Mouse (Mus musculus): ENCODE measurements around the gene Gsk3a. TPM values are rescaled to one million over a fixed set of nuclear protein-coding genes. Genes with fewer than 3 reads are reported as not detected.

Gsk3a gene
- total RNA-seq, 1 experiment, result 38.2 TPM

DNA sequence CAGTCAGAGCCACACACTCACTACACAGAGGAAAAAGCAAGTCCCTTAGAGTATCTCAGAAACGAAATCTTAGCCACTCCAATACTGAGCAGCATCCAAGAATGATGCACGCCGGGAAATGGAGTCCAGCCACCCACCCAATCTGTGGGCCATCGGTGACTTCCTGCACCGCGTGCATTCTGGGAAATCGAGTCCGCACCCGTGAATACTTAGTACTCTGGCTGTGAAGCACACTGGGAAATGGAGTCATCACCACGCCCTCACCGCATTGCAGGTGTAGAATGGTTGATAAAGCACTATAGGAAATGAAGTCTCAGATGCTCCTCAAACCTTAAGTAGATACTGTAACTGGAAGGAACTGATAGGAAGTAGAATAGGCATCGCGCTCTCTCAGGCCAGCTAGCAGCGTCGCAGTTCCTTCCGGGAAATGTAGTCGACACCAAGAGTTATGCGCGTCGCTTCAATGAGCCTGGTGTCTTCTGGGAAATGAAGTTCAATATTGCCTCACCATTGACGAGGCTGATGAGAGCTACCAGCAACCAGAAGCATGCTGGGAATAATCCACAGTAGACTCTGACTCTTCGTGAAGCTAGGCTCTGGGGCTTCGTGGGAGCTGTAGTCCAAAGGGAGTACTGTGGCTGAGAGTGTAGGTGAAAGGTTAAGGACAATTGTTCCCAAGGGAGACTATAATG is 510 bp upstream of the Gsk3a start:
- H3K4me1 ChIP-seq (ENCODE audit: control insufficient read depth in 2 of 2, insufficient read depth in 2 of 2, low read length in 2 of 2, poor library complexity in 1 of 2), result peaks cover 4 to 7% of the 10 kb centered on the region in 2 experiments; a peak in 3 of 4 replicates
- TF ChIP-seq HCFC1 (IDR thresholded peaks at IDR 0.05; ENCODE audit: borderline replicate concordance, insufficient read depth, low read length), result peak; percentile 90
- TF ChIP-seq CHD2 (IDR thresholded peaks at IDR 0.05; ENCODE audit: low read depth, low read length), result 0 out of 2 replicates have a peak, but pooled peaks have one; percentile 21
- TF ChIP-seq MAFK (IDR thresholded peaks at IDR 0.05; ENCODE audit: insufficient read depth, low read depth, low read length), result no peak
- no peak for TF ChIP-seq ZNF384 (IDR thresholded peaks at IDR 0.05; ENCODE audit: low read depth, low read length)
- TF ChIP-seq ZC3H11A (IDR thresholded peaks at IDR 0.05; ENCODE audit: borderline replicate concordance, low read depth, low read length), result no peak
- peak; percentile 92 for DNase-seq (ENCODE audit: low read depth, low spot score)
- H3K9ac ChIP-seq (ENCODE audit: insufficient read depth, low read depth, low read length, poor library complexity, severe bottlenecking), result peak overlapping the region; percentile 45; the same call in 1 of the 2 replicates
- in situ Hi-C loops (cut with MboI; ENCODE audit: low sequenced_read_pairs in 2 of 2, unreplicated experiment in 2 of 2), result no loop called here
- H3K9me3 ChIP-seq (ENCODE audit: control insufficient read depth, insufficient read depth, low read depth, low read length), result no peaks in the 10 kb centered on the region
- H3K36me3 ChIP-seq (ENCODE audit: control insufficient read depth, insufficient read depth, low read length, poor library complexity, severe bottlenecking), result peaks cover 26% of the 10 kb centered on the region
- H3K4me3 ChIP-seq (ENCODE audit: insufficient read depth in 1 of 2, low read depth in 1 of 2, low read length in 2 of 2, poor library complexity in 1 of 2, severe bottlenecking in 1 of 2), result peak overlapping the region; percentile 83 to 99
- H3K27ac ChIP-seq (ENCODE audit: insufficient read depth, low read depth, low read length, poor library complexity, severe bottlenecking), result no peak overlapping the region; the same call in 1 of the 2 replicates

DNA sequence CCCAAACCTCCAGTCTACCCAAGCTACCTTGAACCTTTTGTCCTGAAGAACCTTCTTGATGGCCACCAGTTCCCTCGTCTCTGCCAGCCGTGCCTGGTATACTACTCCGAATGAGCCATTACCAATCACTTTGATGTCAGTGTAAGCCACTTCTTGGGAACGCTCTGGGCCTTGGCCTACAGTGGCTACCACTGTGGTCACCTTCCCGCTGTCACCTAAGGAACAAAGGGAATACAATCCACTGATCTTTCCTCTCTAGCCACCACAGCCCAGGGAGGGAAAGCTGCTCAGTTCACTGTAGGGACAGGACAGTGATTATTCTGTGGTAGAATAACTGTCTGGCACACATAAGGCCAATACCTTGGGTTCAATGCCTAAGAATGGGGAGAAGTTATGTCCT is 2.1 kb downstream of the Gsk3a start:
- Histone ChIP-seq H3K36me3 (ENCODE audit: control insufficient read depth, insufficient read depth, low read length, poor library complexity, severe bottlenecking) (peaks cover 39% of the 10 kb centered on the region), H3K4me3 (ENCODE audit: insufficient read depth in 1 of 2, low read depth in 1 of 2, low read length in 2 of 2, poor library complexity in 1 of 2, severe bottlenecking in 1 of 2) (no peak overlapping the region), H3K9me3 (ENCODE audit: control insufficient read depth, insufficient read depth, low read depth, low read length) (no peaks in the 10 kb centered on the region), H3K9ac (ENCODE audit: insufficient read depth, low read depth, low read length, poor library complexity, severe bottlenecking) (no peak overlapping the region), H3K4me1 (ENCODE audit: control insufficient read depth in 2 of 2, insufficient read depth in 2 of 2, low read length in 2 of 2, poor library complexity in 1 of 2) (peaks cover 4% of the 10 kb centered on the region in 2 experiments; a peak in 2 of 4 replicates), H3K27ac (ENCODE audit: insufficient read depth, low read depth, low read length, poor library complexity, severe bottlenecking) (no peak overlapping the region)
- in situ Hi-C loops (cut with MboI; ENCODE audit: low sequenced_read_pairs in 2 of 2, unreplicated experiment in 2 of 2), result no loop called here
- TF ChIP-seq CHD2 (IDR thresholded peaks at IDR 0.05; ENCODE audit: low read depth, low read length) (no peak), MAFK (IDR thresholded peaks at IDR 0.05; ENCODE audit: insufficient read depth, low read depth, low read length) (no peak), HCFC1 (IDR thresholded peaks at IDR 0.05; ENCODE audit: borderline replicate concordance, insufficient read depth, low read length) (no peak), ZNF384 (IDR thresholded peaks at IDR 0.05; ENCODE audit: low read depth, low read length) (no peak), ZC3H11A (IDR thresholded peaks at IDR 0.05; ENCODE audit: borderline replicate concordance, low read depth, low read length) (no peak)
- no peak for DNase-seq (ENCODE audit: low read depth, low spot score)

DNA sequence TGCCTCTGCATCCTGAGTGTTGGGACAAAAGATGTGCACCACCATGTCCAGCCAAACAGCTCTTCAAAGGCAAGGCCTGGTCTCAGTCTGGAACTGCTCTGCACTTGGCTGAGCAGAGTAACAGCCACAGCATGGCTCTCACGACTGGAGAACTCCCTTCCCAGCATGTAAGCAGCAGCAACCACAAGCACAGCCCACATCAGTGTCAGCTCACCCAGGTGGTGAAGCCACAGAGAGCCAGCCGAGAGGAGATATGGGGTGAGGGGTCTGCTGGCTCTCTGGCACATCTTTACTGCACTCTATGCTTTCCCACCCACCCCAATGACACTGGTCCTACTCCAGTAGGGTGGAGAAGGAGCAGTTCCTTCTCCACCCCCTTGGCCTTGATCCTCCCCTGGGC is 4.6 kb downstream of the Gsk3a start:
- no peaks in the 10 kb centered on the region for H3K9me3 ChIP-seq (ENCODE audit: control insufficient read depth, insufficient read depth, low read depth, low read length)
- no peak overlapping the region for H3K9ac ChIP-seq (ENCODE audit: insufficient read depth, low read depth, low read length, poor library complexity, severe bottlenecking)
- DNase-seq (ENCODE audit: low read depth, low spot score), result no peak
- H3K4me3 ChIP-seq (ENCODE audit: insufficient read depth in 1 of 2, low read depth in 1 of 2, low read length in 2 of 2, poor library complexity in 1 of 2, severe bottlenecking in 1 of 2), result no peak overlapping the region
- in situ Hi-C loops (cut with MboI; ENCODE audit: low sequenced_read_pairs in 2 of 2, unreplicated experiment in 2 of 2), result no loop called here
- TF ChIP-seq HCFC1 (IDR thresholded peaks at IDR 0.05; ENCODE audit: borderline replicate concordance, insufficient read depth, low read length) (no peak), ZC3H11A (IDR thresholded peaks at IDR 0.05; ENCODE audit: borderline replicate concordance, low read depth, low read length) (no peak), MAFK (IDR thresholded peaks at IDR 0.05; ENCODE audit: insufficient read depth, low read depth, low read length) (no peak), ZNF384 (IDR thresholded peaks at IDR 0.05; ENCODE audit: low read depth, low read length) (no peak), CHD2 (IDR thresholded peaks at IDR 0.05; ENCODE audit: low read depth, low read length) (no peak)
- peaks cover 4% of the 10 kb centered on the region in 2 experiments; a peak in 2 of 4 replicates for H3K4me1 ChIP-seq (ENCODE audit: control insufficient read depth in 2 of 2, insufficient read depth in 2 of 2, low read length in 2 of 2, poor library complexity in 1 of 2)
- H3K36me3 ChIP-seq (ENCODE audit: control insufficient read depth, insufficient read depth, low read length, poor library complexity, severe bottlenecking), result peaks cover 56% of the 10 kb centered on the region
- H3K27ac ChIP-seq (ENCODE audit: insufficient read depth, low read depth, low read length, poor library complexity, severe bottlenecking), result no peak overlapping the region

DNA sequence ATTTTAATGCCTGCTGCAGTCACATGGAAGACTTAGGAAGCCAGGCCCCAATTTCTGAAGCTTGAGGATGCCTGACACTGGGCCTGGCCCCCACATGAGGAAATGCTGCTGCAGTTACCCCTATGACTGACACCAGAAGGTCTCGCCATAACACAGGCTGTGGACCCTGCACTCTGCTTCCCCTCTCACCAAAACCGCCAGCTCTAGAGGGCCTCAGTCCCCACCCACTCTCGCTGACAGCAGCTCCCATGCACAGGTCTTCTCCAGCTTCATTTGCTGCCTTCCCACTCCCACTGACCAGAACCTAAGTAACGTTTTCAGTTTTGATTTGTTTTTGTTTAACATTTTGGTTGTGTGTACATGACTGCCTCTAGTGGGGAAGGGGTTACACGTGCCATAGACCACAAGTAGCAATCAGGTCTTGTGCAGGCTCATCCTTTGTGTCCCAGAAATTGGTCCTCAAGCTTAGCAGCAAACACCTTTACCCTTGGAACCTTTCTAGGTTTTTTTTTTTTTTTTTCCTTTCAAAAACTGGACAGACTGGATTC is 5.5 kb downstream of the Gsk3a start:
- no peak overlapping the region for H3K4me3 ChIP-seq (ENCODE audit: insufficient read depth in 1 of 2, low read depth in 1 of 2, low read length in 2 of 2, poor library complexity in 1 of 2, severe bottlenecking in 1 of 2)
- H3K4me1 ChIP-seq (ENCODE audit: control insufficient read depth in 2 of 2, insufficient read depth in 2 of 2, low read length in 2 of 2, poor library complexity in 1 of 2), result peaks cover 4% of the 10 kb centered on the region in 2 experiments; a peak in 2 of 4 replicates
- H3K36me3 ChIP-seq (ENCODE audit: control insufficient read depth, insufficient read depth, low read length, poor library complexity, severe bottlenecking), result peaks cover 63% of the 10 kb centered on the region
- H3K27ac ChIP-seq (ENCODE audit: insufficient read depth, low read depth, low read length, poor library complexity, severe bottlenecking), result no peak overlapping the region
- DNase-seq (ENCODE audit: low read depth, low spot score), result no peak
- H3K9ac ChIP-seq (ENCODE audit: insufficient read depth, low read depth, low read length, poor library complexity, severe bottlenecking), result no peak overlapping the region
- in situ Hi-C loops (cut with MboI; ENCODE audit: low sequenced_read_pairs in 2 of 2, unreplicated experiment in 2 of 2), result no loop called here
- TF ChIP-seq CHD2 (IDR thresholded peaks at IDR 0.05; ENCODE audit: low read depth, low read length) (no peak), ZNF384 (IDR thresholded peaks at IDR 0.05; ENCODE audit: low read depth, low read length) (no peak), ZC3H11A (IDR thresholded peaks at IDR 0.05; ENCODE audit: borderline replicate concordance, low read depth, low read length) (no peak), HCFC1 (IDR thresholded peaks at IDR 0.05; ENCODE audit: borderline replicate concordance, insufficient read depth, low read length) (no peak), MAFK (IDR thresholded peaks at IDR 0.05; ENCODE audit: insufficient read depth, low read depth, low read length) (no peak)
- no peaks in the 10 kb centered on the region for H3K9me3 ChIP-seq (ENCODE audit: control insufficient read depth, insufficient read depth, low read depth, low read length)

All from ES-E14 (cell line).